Mouse (Mus musculus): Measurements from ENCODE around the gene Sbk2.

Gene Sbk2

GRCm38 (mm10) chr7:4922508-4922907, 41.7 kb downstream of the Sbk2 start:
- DNase-seq (ENCODE audit: low spot score in 2 of 2), result no peak

- DNase-seq (ENCODE audit: low spot score in 2 of 2), result no peak
These were observed 42.3 kb downstream of the Sbk2 start, which contains the start of gene Nat14 for GRCm38 (mm10) chr7:4921824-4922482. TSS of gene Nat14 (plus strand) at chr7:4922028.

- DNase-seq (ENCODE audit: low spot score in 2 of 2), result no peak
These were observed 43.0 kb downstream of the Sbk2 start for GRCm38 (mm10) chr7:4920976-4921823.

DNA sequence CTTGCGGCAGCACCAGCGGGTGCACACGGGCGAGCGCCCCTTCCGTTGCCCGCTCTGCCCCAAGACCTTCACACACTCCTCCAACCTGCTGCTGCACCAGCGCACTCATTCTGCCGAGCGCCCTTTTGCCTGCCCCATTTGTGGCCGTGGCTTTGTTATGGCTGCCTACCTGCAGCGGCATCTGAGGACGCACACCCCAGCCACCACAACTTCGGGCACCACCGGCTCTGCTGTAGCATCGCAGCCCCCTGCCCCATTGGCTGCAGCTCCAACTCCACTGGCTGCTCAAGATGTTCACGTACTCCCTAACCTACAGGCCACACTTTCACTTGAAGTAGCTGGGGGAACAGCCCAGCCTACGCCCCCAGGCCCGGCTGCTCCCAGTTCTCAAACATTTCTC, 43.7 kb downstream of the Sbk2 start:
- DNase-seq (ENCODE audit: low spot score in 2 of 2), result no peak

- DNase-seq (ENCODE audit: low spot score in 2 of 2), result no peak
These were observed 44.2 kb downstream of the Sbk2 start for GRCm38 (mm10) chr7:4919971-4920370.

DNA sequence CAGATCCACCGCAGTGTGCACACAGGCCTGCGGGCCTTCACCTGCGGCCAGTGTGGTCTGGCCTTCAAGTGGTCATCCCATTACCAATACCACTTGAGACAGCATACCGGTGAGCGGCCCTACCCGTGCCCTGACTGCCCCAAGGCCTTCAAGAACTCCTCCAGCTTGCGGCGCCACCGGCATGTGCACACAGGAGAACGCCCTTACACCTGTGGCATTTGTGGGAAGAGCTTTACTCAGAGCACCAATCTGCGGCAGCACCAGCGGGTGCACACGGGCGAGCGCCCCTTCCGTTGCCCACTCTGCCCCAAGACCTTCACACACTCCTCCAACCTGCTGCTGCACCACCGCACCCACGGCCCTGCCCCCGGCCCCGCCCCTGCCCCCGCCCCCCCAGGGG, 45.1 kb downstream of the Sbk2 start:
- DNase-seq (ENCODE audit: low spot score in 2 of 2), result no peak

DNA sequence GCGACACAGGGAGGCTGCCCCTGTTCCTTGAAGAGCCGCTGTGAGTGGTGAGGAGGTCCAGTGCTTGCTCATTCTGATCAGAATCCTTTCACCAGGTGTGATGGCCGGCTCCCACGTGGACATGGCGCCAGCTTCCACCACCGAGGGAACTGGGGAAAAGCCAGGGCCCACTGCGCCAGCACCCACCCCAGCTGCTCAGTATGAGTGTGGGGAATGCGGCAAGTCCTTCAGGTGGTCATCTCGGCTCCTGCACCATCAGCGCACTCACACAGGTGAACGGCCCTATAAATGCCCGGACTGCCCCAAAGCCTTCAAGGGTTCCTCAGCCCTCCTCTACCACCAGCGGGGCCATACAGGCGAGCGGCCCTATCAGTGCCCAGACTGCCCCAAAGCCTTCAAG, 45.5 kb downstream of the Sbk2 start:
- no peak for DNase-seq (ENCODE audit: low spot score in 2 of 2)

- DNase-seq (ENCODE audit: low spot score in 2 of 2), result no peak
These were observed 46.7 kb downstream of the Sbk2 start for GRCm38 (mm10) chr7:4917494-4917893.

GRCm38 (mm10) chr7:4915669-4916416, 48.4 kb downstream of the Sbk2 start:
- no peak for DNase-seq (ENCODE audit: low spot score in 2 of 2)

- peak; percentile 92 to 93 for DNase-seq (ENCODE audit: low spot score in 2 of 2)
These were observed 49.1 kb downstream of the Sbk2 start, which contains the start of gene Zfp628 for GRCm38 (mm10) chr7:4915007-4915665. TSS of gene Zfp628 (plus strand) at chr7:4915217.

GRCm38 (mm10) chr7:4912248-4912647, 52.0 kb downstream of the Sbk2 start:
- no peak for DNase-seq (ENCODE audit: low spot score in 2 of 2)

- DNase-seq (ENCODE audit: low spot score in 2 of 2), result peak; percentile 64 to 77
These were observed 52.6 kb downstream of the Sbk2 start for GRCm38 (mm10) chr7:4911561-4911960.

DNA sequence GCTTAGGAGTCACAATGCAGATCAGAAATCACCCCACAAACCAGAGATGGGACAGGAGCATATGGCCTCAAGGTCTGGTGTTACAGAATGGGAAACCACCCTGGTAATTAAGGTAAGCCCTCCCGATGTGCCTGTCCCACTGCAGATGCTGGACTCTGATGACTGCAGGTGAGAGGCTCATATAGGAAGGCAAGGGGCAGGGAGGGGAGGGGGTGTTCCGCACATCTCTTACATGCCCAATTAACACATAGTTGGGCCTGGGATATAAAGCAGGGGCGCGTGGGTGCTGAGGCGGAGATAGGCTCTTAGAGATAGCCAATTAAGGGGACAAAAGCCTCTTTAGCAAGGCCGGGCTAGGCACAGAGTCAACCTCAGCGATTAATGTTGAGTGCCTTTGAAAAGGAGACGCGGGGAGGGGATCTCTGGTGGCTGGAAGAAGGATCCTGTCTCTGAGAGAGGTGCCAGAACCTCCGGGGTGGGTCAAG, 57.7 kb downstream of the Sbk2 start, which contains the start of gene Gm36210:
Gene Gm36210, minus strand, starts transcription at position 51 of the 485 bp plus-strand sequence.
- DNase-seq (ENCODE audit: low spot score in 2 of 2), result no peak

DNA sequence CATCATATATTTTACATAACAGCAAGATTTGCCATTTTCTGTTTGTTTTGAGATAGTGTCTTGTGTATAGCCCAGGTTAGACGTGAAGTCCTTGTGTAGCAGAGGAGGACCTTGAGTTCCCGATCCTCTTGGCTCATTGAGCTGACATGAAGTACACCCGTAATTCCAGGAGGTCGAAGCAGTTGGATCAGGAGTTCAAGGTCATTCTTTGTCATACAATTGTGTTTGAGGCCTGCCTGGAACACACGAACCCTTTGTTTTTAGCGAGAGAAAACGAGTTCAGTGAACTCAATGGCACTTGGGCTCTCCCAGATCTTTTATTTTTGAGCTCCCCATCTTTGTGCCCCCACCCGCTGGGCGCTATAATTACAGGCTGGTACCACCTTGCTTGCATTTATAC, 61.8 kb downstream of the Sbk2 start:
- DNase-seq (ENCODE audit: low spot score in 2 of 2), result no peak

GRCm38 (mm10) chr7:4901171-4901570, 63.0 kb downstream of the Sbk2 start:
- DNase-seq (ENCODE audit: low spot score in 2 of 2), result no peak

- DNase-seq (ENCODE audit: low spot score in 2 of 2), result no peak
These were observed 63.7 kb downstream of the Sbk2 start for GRCm38 (mm10) chr7:4900523-4900851.

GRCm38 (mm10) chr7:4899649-4900522, 64.3 kb downstream of the Sbk2 start:
- no peak for DNase-seq (ENCODE audit: low spot score in 2 of 2)

GRCm38 (mm10) chr7:4898851-4899648, 65.2 kb downstream of the Sbk2 start:
- DNase-seq (ENCODE audit: low spot score in 2 of 2), result no peak

DNA sequence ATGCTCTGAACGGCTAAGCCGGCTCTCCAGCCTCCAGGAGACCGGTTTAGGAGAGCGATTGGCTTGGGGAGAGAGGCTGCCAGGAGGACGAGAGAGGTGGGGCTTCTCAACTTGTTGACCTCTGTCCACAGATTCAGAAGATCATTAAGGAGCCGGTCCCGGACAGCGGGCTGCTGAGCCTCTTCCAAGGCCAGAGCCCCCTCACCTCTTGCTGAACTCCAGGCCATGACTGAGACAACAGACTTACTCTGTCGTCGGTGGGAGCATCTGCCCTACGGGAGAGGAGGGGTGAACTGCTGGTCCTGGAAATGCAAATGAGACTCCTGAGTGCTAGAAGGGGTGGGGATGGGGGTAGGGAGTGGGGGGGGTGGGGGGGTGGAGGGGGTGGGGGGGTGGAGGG, 69.0 kb downstream of the Sbk2 start:
- no peak for DNase-seq (ENCODE audit: low spot score in 2 of 2)

All from urinary bladder, postnatal 4 days (tissue).